12 mouse cellular contexts compared by ENCODE assay signal in genomic region chr17:46980050-46980449, GRCm38 (mm10). TPM values are rescaled to one million over a fixed set of nuclear protein-coding genes. Genes with fewer than 3 reads are reported as not detected.
DNase-seq lines count a peak whose midpoint lies in the region; TF ChIP-seq lines count a peak whose summit lies in the region.
"Had no signal": no experiment of that assay in that cellular context is flagged by ENCODE, and none has a peak within 500 bp of the region (broad histone marks: within the 10 kb centered on the region; RNA-seq: fewer than 3 reads in every experiment).

No protein-coding gene starts in this region.

- H3K36me3 ChIP-seq in heart, adult 2 months (ENCODE audit: control insufficient read depth, insufficient read depth, low read length): no peaks in the 10 kb centered on the region; the same call in 1 of the 2 replicates

- peak; percentile 83 for DNase-seq in heart, adult 11 months
- DNase-seq in heart, adult 2 months: no peak
- DNase-seq: adrenal gland, adult 8-10 months; adrenal gland, postnatal 10 days; adrenal gland, postnatal 25 days; B cell, adult 2 months; cerebellum, adult 11 months; cerebellum, adult 11-12 months; cerebellum, adult 18-20 months; cerebellum, adult 2 months had no signal

- intact Hi-C loops in heart, adult 2 months (cut with DNase I): loop anchor here (2.0 kb wide), 1 partner anchor 17 kb away; no protein-coding TSS in a partner anchor

- H3K79me2 ChIP-seq in heart, adult 2 months (replicated peaks; ENCODE audit: control insufficient read depth, insufficient read depth, low read length): no peaks in the 10 kb centered on the region

- H3K4me1 ChIP-seq in heart, adult 2 months (ENCODE audit: control insufficient read depth, insufficient read depth, low read length): no peaks in the 10 kb centered on the region

- TF ChIP-seq POLR2A in heart, adult 2 months (IDR thresholded peaks at IDR 0.05; ENCODE audit: insufficient read depth, low read depth, low read length): no peak

- 96% methylated on average over 6 of the region's 6 CpGs for WGBS in heart, adult 2 months

- TF ChIP-seq CTCF in heart, adult 2 months (IDR thresholded peaks at IDR 0.05): no peak

- H3K4me3 ChIP-seq in heart, adult 2 months: no peak overlapping the region

- no peak overlapping the region for H3K27ac ChIP-seq in heart, adult 2 months

- H3K9ac ChIP-seq in heart, adult 2 months (ENCODE audit: low read depth, low read length): no peak overlapping the region

- no peak for TF ChIP-seq EP300 in heart, adult 2 months (IDR thresholded peaks at IDR 0.05; ENCODE audit: insufficient read depth, low read depth, low read length)

- no peaks in the 10 kb centered on the region for H3K27me3 ChIP-seq in heart, adult 2 months (ENCODE audit: control insufficient read depth, insufficient read depth, low read length)
- H3K27me3 ChIP-seq: CH12.LX, Patski had no signal

RNA-seq across cellular contexts. Expression of gene Ubr2, which starts 30.3 kb away (rescaled TPM):
- total RNA-seq in heart, adult 2 months (2021): 10 to 100 TPM; 63.9 to 86.1 TPM
- 29.8 and 46.1 TPM in 2 replicates for polyA plus RNA-seq in heart, adult 2 months (2012; rRNA removed)
